Mouse (Mus musculus) heart, embryonic 13.5 days (tissue): ENCODE results near the gene Lpcat1. TPM values are rescaled to one million over a fixed set of nuclear protein-coding genes. Genes with fewer than 3 reads are reported as not detected.

Source experiments
- ATAC-seq: fragments of 200-750 bp; cut with Nextera tagmentation; 2 replicates; pipeline ENCODE4 v1.8.0; 2017; ENCODE audit warnings: moderate TSS enrichment; ENCODE audit not compliant: insufficient number of reproducible peaks, low FRiP score, low TSS enrichment; ENCODE audit errors: extremely low read depth
- H3K27ac ChIP-seq: fragments of 300-500 bp; sonication (generic); replicated peaks from 2 replicates; pipeline ENCODE4 v1.5.1; 2015; ENCODE audit warnings: moderate library complexity, mild to moderate bottlenecking, inconsistent platforms
- H3K27me3 ChIP-seq: fragments of 300-500 bp; sonication (generic); replicated peaks from 2 replicates; pipeline ENCODE4 v1.6.1; 2015; ENCODE audit warnings: mild to moderate bottlenecking, inconsistent platforms
- H3K36me3 ChIP-seq: fragments of 300-500 bp; sonication (generic); 2 replicates; pipeline ENCODE4 v1.6.1; 2015; ENCODE audit warnings: mild to moderate bottlenecking, inconsistent platforms
- H3K4me1 ChIP-seq: fragments of 300-500 bp; sonication (generic); 2 replicates; pipeline ENCODE4 v1.6.1; 2015; ENCODE audit warnings: inconsistent platforms
- H3K4me2 ChIP-seq: fragments of 300-500 bp; sonication (generic); 2 replicates; pipeline ENCODE4 v1.6.1; 2015; ENCODE audit warnings: inconsistent platforms, mild to moderate bottlenecking, moderate library complexity
- H3K4me3 ChIP-seq: fragments of 300-500 bp; sonication (generic); 2 replicates; pipeline ENCODE4 v1.5.1; 2015; ENCODE audit warnings: moderate library complexity, mild to moderate bottlenecking, inconsistent platforms
- H3K9ac ChIP-seq: fragments of 300-500 bp; sonication (generic); 2 replicates; pipeline ENCODE4 v1.6.1; 2015; ENCODE audit warnings: inconsistent platforms, mild to moderate bottlenecking, moderate library complexity
- H3K9me3 ChIP-seq: fragments of 300-500 bp; sonication (generic); 2 replicates; pipeline ENCODE4 v1.6.1; 2016; ENCODE audit warnings: inconsistent platforms
- WGBS: fragments of 180-500 bp; shearing (Covaris S2); methylation state at CpG from one replicate; pipeline ENCODE4 v1.1.7; 2015; ENCODE audit warnings: mixed read lengths; 5-methylcytosine and 5-hydroxymethylcytosine counted together
- polyA plus RNA-seq: library from polyadenylated mRNA; unstranded; fragments of >200 nt; fragmentation: Nextera tagmentation; extraction: Ambion mirVana; gene quantifications from 2 replicates; pipeline ENCODE4 v1.2.1, GENCODE M21; 2015

Lpcat1 gene
- polyA plus RNA-seq, 1 experiment from 2014 or later, result 16.0 TPM

GRCm38 (mm10) chr13:73499893-73500604 lies 33.1 kb downstream of the Lpcat1 start:
- WGBS, result 55% methylated on average over 6 of the region's 6 CpGs
- Histone ChIP-seq H3K9me3 (no peaks in the 10 kb centered on the region), H3K27me3 (no peaks in the 10 kb centered on the region), H3K4me3 (no peak overlapping the region), H3K36me3 (peaks cover 73% of the 10 kb centered on the region), H3K9ac (no peak overlapping the region), H3K27ac (peak overlapping the region; percentile 36), H3K4me1 (peaks cover 13% of the 10 kb centered on the region), H3K4me2 (no peak overlapping the region)
- ATAC-seq, result no peak

- Histone ChIP-seq H3K27me3 (no peaks in the 10 kb centered on the region), H3K9me3 (no peaks in the 10 kb centered on the region), H3K9ac (no peak overlapping the region), H3K4me3 (no peak overlapping the region), H3K4me1 (peaks cover 13% of the 10 kb centered on the region), H3K27ac (no peak overlapping the region), H3K36me3 (peaks cover 67% of the 10 kb centered on the region), H3K4me2 (no peak overlapping the region)
- WGBS, result 63% methylated on average over 2 of the region's 2 CpGs
- ATAC-seq, result no peak
These were observed 35.7 kb downstream of the Lpcat1 start for GRCm38 (mm10) chr13:73502719-73503118.

GRCm38 (mm10) chr13:73505686-73506467 lies 38.9 kb downstream of the Lpcat1 start:
- WGBS, result 65% methylated on average over 7 of the region's 7 CpGs
- Histone ChIP-seq H3K9me3 (no peaks in the 10 kb centered on the region), H3K27me3 (no peaks in the 10 kb centered on the region), H3K4me1 (no peaks in the 10 kb centered on the region), H3K4me2 (no peak overlapping the region), H3K4me3 (no peak overlapping the region), H3K27ac (no peak overlapping the region), H3K9ac (no peak overlapping the region), H3K36me3 (peaks cover 66% of the 10 kb centered on the region)
- no peak for ATAC-seq

GRCm38 (mm10) chr13:73508817-73509550 lies 42.0 kb downstream of the Lpcat1 start:
- WGBS, result 82% methylated on average over 8 of the region's 8 CpGs
- Histone ChIP-seq H3K9ac (no peak overlapping the region), H3K4me2 (no peak overlapping the region), H3K27me3 (no peaks in the 10 kb centered on the region), H3K9me3 (no peaks in the 10 kb centered on the region), H3K4me1 (no peaks in the 10 kb centered on the region), H3K36me3 (peaks cover 70% of the 10 kb centered on the region), H3K27ac (no peak overlapping the region), H3K4me3 (no peak overlapping the region)
- no peak for ATAC-seq

GRCm38 (mm10) chr13:73509869-73510268 lies 42.9 kb downstream of the Lpcat1 start:
- Histone ChIP-seq H3K4me2 (no peak overlapping the region), H3K4me1 (no peaks in the 10 kb centered on the region), H3K4me3 (no peak overlapping the region), H3K27me3 (no peaks in the 10 kb centered on the region), H3K9me3 (no peaks in the 10 kb centered on the region), H3K27ac (no peak overlapping the region), H3K9ac (no peak overlapping the region), H3K36me3 (peaks cover 75% of the 10 kb centered on the region)
- no peak for ATAC-seq
- WGBS, result 73% methylated on average over 6 of the region's 6 CpGs

- H3K9ac ChIP-seq, result no peak overlapping the region
- 54% methylated on average over 13 of the region's 13 CpGs for WGBS
- no peak overlapping the region for H3K27ac ChIP-seq
- H3K4me2 ChIP-seq, result no peak overlapping the region
- peaks cover 79% of the 10 kb centered on the region for H3K36me3 ChIP-seq
- H3K9me3 ChIP-seq, result no peaks in the 10 kb centered on the region
- no peaks in the 10 kb centered on the region for H3K27me3 ChIP-seq
- no peak overlapping the region for H3K4me3 ChIP-seq
- no peaks in the 10 kb centered on the region for H3K4me1 ChIP-seq
- no peak for ATAC-seq
These were observed 46.0 kb downstream of the Lpcat1 start for GRCm38 (mm10) chr13:73512776-73513673.

GRCm38 (mm10) chr13:73516886-73517285 lies 49.9 kb downstream of the Lpcat1 start:
- WGBS, result 80% methylated on average over 4 of the region's 4 CpGs
- no peak for ATAC-seq
- Histone ChIP-seq H3K27me3 (no peaks in the 10 kb centered on the region), H3K9ac (no peak overlapping the region), H3K4me1 (no peaks in the 10 kb centered on the region), H3K36me3 (peaks cover 48% of the 10 kb centered on the region), H3K27ac (no peak overlapping the region), H3K4me2 (no peak overlapping the region), H3K9me3 (no peaks in the 10 kb centered on the region), H3K4me3 (no peak overlapping the region)

GRCm38 (mm10) chr13:73533716-73534115 lies 66.7 kb downstream of the Lpcat1 start:
- Histone ChIP-seq H3K36me3 (no peaks in the 10 kb centered on the region), H3K9me3 (no peaks in the 10 kb centered on the region), H3K4me1 (peaks cover 14% of the 10 kb centered on the region), H3K27ac (no peak overlapping the region), H3K4me2 (no peak overlapping the region), H3K27me3 (peaks cover 66% of the 10 kb centered on the region), H3K4me3 (no peak overlapping the region), H3K9ac (no peak overlapping the region)
- no peak for ATAC-seq
- WGBS, result 78% methylated on average over 3 of the region's 3 CpGs

- Histone ChIP-seq H3K4me2 (no peak overlapping the region), H3K4me3 (no peak overlapping the region), H3K27me3 (peaks cover 74% of the 10 kb centered on the region), H3K36me3 (no peaks in the 10 kb centered on the region), H3K9me3 (no peaks in the 10 kb centered on the region), H3K9ac (no peak overlapping the region), H3K27ac (no peak overlapping the region), H3K4me1 (peaks cover 14% of the 10 kb centered on the region)
- WGBS, result 31% methylated on average over 3 of the region's 3 CpGs
- ATAC-seq, result no peak
These were observed 68.3 kb downstream of the Lpcat1 start for GRCm38 (mm10) chr13:73535287-73535686.

- Histone ChIP-seq H3K9me3 (no peaks in the 10 kb centered on the region), H3K27ac (no peak within 1 kb of the TSS), H3K4me2 (peak within 1 kb of the TSS; percentile 87), H3K9ac (peak within 1 kb of the TSS; percentile 68), H3K36me3 (no peaks in the 10 kb centered on the region), H3K27me3 (peaks cover 73% of the 10 kb centered on the region), H3K4me1 (peaks cover 14% of the 10 kb centered on the region), H3K4me3 (peak within 1 kb of the TSS; percentile 56)
- WGBS, result under 1% methylated on average over 26 of the region's 26 CpGs
- peak; percentile 63; the same call in 1 of the 2 replicates for ATAC-seq
These were observed 69.4 kb downstream of the Lpcat1 start, which contains the start of gene Slc6a3 for GRCm38 (mm10) chr13:73536403-73536821. Gene Slc6a3 (plus strand): TSS chr13:73536747.
